Mouse (Mus musculus) hematopoietic stem cell, adult 5-6 weeks (primary cell): ENCODE data around the gene Slc6a18. TPM values are rescaled to one million over a fixed set of nuclear protein-coding genes. Genes with fewer than 3 reads are reported as not detected.

Experiments used
- ATAC-seq, 2 experiments: fragments of 125-278 bp in 1 of 2; replicated peaks in 1 of 2; 2 replicates each; pipeline ENCODE4 v1.8.0; 2016 to 2017; ENCODE audit warnings: inconsistent platforms in 2 of 2, mild to moderate bottlenecking in 2 of 2, moderate number of reproducible peaks in 2 of 2, low read depth in 1 of 2, moderate TSS enrichment in 1 of 2; ENCODE audit not compliant: low FRiP score in 2 of 2, poor library complexity in 2 of 2, severe bottlenecking in 2 of 2, insufficient read depth in 1 of 2, low TSS enrichment in 1 of 2
- total RNA-seq: library from RNA; stranded (forward); fragments of 172-1452, 232-1000 nt; gene quantifications from 2 replicates; pipeline ENCODE4 v1.2.3, GENCODE M21; 2017

Slc6a18 gene
- total RNA-seq, 1 experiment from 2014 or later = not detected

DNA sequence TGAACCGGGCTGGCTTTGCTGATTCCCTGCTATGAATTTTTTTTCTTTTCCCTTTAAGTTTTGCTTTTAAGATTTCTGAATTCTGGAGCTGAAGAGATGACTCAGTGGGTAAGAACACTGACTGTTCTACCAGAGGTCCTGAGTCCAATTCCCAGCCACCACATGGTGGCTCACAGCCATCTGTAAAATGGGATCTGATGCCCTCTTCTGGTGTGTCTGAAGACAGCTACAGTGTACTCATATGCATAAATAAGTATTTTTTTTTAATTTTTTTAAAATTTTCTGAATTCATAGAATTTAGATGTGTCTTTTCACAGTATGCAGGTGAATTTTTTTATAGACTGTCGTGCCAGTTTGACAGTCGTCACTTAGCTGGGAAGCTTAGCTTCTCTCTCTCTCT is 46.0 kb downstream of the Slc6a18 start:
- no peak for ATAC-seq

DNA sequence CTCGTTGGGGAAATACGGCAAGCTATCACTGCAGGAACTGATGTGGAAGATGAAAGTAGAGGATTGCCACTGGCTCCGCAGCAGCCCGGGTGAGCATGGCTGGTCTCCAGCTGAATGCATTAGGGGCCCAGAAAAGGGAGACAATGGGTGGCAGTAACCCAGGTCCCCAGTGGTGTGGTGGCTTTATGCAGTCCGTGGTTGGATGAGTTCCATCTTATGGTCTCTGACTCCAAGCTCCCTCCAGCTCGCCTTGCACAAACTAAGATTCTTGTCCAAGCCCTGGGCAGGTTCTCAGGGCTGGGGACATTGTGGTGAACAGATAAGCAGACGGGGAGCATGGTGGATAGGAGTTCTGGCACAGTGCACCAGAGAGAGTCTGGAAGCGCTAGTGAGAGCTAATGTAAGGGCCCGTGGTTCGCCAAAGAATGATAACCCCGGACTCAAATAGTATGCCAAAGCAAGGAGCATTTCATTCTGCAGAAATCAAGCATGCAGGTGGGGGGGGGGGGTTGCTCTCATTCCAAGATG is 49.2 kb downstream of the Slc6a18 start:
- ATAC-seq = no peak

DNA sequence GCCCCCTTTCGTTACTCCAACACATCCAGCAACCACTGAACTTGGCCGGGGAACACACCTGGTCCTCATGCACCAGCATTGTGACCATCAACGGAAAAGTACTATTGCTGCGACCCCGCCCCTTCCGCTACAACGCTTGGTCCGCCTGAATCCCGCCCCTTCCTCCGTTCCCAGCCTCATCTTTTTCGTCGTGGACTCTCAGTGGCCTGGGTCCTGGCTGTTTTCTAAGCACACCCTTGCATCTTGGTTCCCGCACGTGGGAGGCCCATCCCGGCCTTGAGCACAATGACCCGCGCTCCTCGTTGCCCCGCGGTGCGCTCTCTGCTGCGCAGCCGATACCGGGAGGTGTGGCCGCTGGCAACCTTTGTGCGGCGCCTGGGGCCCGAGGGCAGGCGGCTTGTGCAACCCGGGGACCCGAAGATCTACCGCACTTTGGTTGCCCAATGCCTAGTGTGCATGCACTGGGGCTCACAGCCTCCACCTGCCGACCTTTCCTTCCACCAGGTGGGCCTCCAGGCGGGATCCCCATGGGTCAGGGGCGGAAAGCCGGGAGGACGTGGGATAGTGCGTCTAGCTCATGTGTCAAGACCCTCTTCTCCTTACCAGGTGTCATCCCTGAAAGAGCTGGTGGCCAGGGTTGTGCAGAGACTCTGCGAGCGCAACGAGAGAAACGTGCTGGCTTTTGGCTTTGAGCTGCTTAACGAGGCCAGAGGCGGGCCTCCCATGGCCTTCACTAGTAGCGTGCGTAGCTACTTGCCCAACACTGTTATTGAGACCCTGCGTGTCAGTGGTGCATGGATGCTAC is 50.9 kb downstream of the Slc6a18 start, which contains the start of gene Tert:
Gene Tert, plus strand, starts transcription at position 167 of the 805 bp plus-strand sequence.
- ATAC-seq = peak; percentile 72 to 78

DNA sequence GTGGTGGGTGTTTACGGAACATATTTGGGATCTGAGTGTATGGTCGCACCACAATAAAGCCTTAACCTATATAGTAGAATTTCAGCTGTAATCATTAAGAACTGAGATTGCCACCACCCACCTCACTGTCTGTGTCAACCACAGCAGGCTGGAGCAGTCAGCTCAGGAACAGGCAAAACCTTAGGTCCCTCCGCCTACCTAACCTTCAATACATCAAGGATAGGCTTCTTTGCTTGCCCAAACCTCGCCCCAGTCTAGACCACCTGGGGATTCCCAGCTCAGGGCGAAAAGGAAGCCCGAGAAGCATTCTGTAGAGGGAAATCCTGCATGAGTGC is 51.4 kb downstream of the Slc6a18 start:
- no peak for ATAC-seq

DNA sequence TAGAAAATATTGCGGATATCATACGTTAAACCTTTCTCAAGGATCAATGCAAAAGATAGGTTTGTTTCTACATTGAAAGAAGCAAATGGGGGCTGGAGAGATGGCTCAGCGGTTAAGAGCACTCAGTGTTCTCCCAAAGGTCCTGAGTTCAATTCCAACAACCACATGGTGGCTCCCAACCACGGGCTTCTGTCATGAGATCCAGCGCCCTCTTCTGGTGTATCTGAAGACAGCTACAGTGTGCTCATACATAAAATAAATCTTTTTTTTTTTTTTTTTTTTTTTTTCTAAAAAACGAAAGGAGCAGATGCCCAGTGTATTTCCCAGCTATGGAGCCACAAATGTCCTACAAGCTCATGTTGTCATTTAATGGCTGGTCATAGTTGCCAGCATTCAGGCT is 57.2 kb downstream of the Slc6a18 start:
- no peak for ATAC-seq

DNA sequence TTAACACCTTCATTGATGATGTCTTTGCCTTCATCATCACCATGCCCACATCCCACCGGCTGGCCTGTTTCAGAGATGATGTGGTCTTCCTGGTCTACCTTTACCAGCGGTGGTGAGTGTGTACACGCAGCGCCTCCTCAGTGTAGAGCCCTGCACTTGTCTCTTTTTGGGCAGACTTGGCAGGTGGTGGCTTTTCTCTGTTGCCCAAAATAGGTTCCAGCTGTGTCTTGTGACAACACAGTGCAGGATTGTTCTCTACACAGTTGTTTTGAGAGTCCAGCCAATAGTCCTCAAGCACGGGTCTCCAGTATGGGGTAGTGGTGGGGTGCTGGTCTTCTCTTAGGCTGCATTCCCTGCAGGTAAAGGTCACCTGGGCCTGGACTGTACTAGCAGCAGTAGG is 59.4 kb downstream of the Slc6a18 start:
- ATAC-seq = no peak

Other genes with a start within 250 kb of the Slc6a18 start
- gene Lpcat1, start 210.8 kb downstream of the Slc6a18 start, total RNA-seq = 19.4 and 22.5 TPM in 2 replicates
- gene Slc6a3, start 141.3 kb downstream of the Slc6a18 start, total RNA-seq = not detected in 2 replicates
- 52.8 and 81.4 TPM in 2 replicates for gene Clptm1l, start 74.0 kb downstream of the Slc6a18 start, total RNA-seq
- 3.4 and 3.6 TPM in 2 replicates for gene Tert, start 51.1 kb downstream of the Slc6a18 start, total RNA-seq
- 0.06 TPM in 1 of 2 replicates, not detected in the other for gene Slc6a19, start 26.8 kb upstream of the Slc6a18 start, total RNA-seq
- gene Slc12a7, start 55.1 kb upstream of the Slc6a18 start, total RNA-seq = 11.8 and 19.2 TPM in 2 replicates
- not detected in 2 replicates for gene Nkd2, start 169.6 kb upstream of the Slc6a18 start, total RNA-seq